Mouse (Mus musculus) adrenal gland (tissue): ENCODE data around the gene Rapgef5.

Experiments
- intact Hi-C: fragments of 180-260 bp; cut with DNase I; formaldehyde crosslinking; loops from one replicate; pipeline ENCODE4 v1.15.1; 2025

Gene Rapgef5

GRCm38 (mm10) chr12:117666391-117666790 is 150.1 kb downstream of the Rapgef5 start:
- intact Hi-C loops = no loop called here

GRCm38 (mm10) chr12:117669610-117670400 is 153.5 kb downstream of the Rapgef5 start:
- intact Hi-C loops = no loop called here

GRCm38 (mm10) chr12:117673188-117673587 is 156.9 kb downstream of the Rapgef5 start:
- intact Hi-C loops = no loop called here

GRCm38 (mm10) chr12:117674511-117674910 is 158.2 kb downstream of the Rapgef5 start:
- intact Hi-C loops = no loop called here

- intact Hi-C loops = no loop called here
These were observed 160.0 kb downstream of the Rapgef5 start for GRCm38 (mm10) chr12:117676265-117676664.

GRCm38 (mm10) chr12:117678916-117679315 is 162.6 kb downstream of the Rapgef5 start:
- intact Hi-C loops = no loop called here

- intact Hi-C loops = no loop called here
These were observed 163.5 kb downstream of the Rapgef5 start for GRCm38 (mm10) chr12:117679795-117680194.

GRCm38 (mm10) chr12:117681273-117681672 is 165.0 kb downstream of the Rapgef5 start:
- intact Hi-C loops = no loop called here

- intact Hi-C loops = no loop called here
These were observed 167.1 kb downstream of the Rapgef5 start for GRCm38 (mm10) chr12:117683377-117683776.

- intact Hi-C loops = no loop called here
These were observed 167.7 kb downstream of the Rapgef5 start for GRCm38 (mm10) chr12:117683984-117684383.

GRCm38 (mm10) chr12:117684788-117685187 is 168.5 kb downstream of the Rapgef5 start:
- intact Hi-C loops = no loop called here

- intact Hi-C loops = no loop called here
These were observed 169.1 kb downstream of the Rapgef5 start for GRCm38 (mm10) chr12:117685336-117685735.

- intact Hi-C loops = no loop called here
These were observed 170.5 kb downstream of the Rapgef5 start for GRCm38 (mm10) chr12:117686732-117687131.

- intact Hi-C loops = no loop called here
These were observed 172.6 kb downstream of the Rapgef5 start for GRCm38 (mm10) chr12:117688655-117689548.

GRCm38 (mm10) chr12:117691336-117691735 is 175.1 kb downstream of the Rapgef5 start:
- intact Hi-C loops = no loop called here

- intact Hi-C loops = no loop called here
These were observed 176.5 kb downstream of the Rapgef5 start for GRCm38 (mm10) chr12:117692775-117693174.

GRCm38 (mm10) chr12:117699950-117700665 is 183.8 kb downstream of the Rapgef5 start:
- intact Hi-C loops = no loop called here

GRCm38 (mm10) chr12:117700927-117701326 is 184.6 kb downstream of the Rapgef5 start:
- intact Hi-C loops = no loop called here

- intact Hi-C loops = no loop called here
These were observed 186.0 kb downstream of the Rapgef5 start for GRCm38 (mm10) chr12:117702291-117702690.

- intact Hi-C loops = no loop called here
These were observed 186.6 kb downstream of the Rapgef5 start for GRCm38 (mm10) chr12:117702928-117703327.

GRCm38 (mm10) chr12:117703413-117703812 is 187.1 kb downstream of the Rapgef5 start:
- intact Hi-C loops = no loop called here

GRCm38 (mm10) chr12:117705308-117705707 is 189.0 kb downstream of the Rapgef5 start:
- intact Hi-C loops = no loop called here
